Mouse (Mus musculus): ENCODE results near the gene Gm37240. TPM values are rescaled to one million over a fixed set of nuclear protein-coding genes. Genes with fewer than 3 reads are reported as not detected.
A peak's percentile ranks its signal among the peaks of the same experiment; 100 is the strongest.

Gm37240 gene
- polyA plus RNA-seq, 1 experiment from 2014 or later: 3.0 TPM

- no peak for DNase-seq (ENCODE audit: low spot score)
- 80% methylated on average over 7 of the region's 7 CpGs for WGBS
Observed at GRCm38 (mm10) chr3:85713936-85714709, 173.2 kb downstream of the Gm37240 start.

GRCm38 (mm10) chr3:85710695-85711094, 176.6 kb downstream of the Gm37240 start:
- peaks cover 8% of the 10 kb centered on the region; the same call in 1 of the 2 replicates for H3K4me1 ChIP-seq
- H3K4me3 ChIP-seq: no peak overlapping the region
- no peaks in the 10 kb centered on the region for H3K27me3 ChIP-seq (ENCODE audit: insufficient read depth, poor library complexity, severe bottlenecking)
- no peaks in the 10 kb centered on the region for H3K9me3 ChIP-seq
- no peak overlapping the region for H3K27ac ChIP-seq
- DNase-seq (ENCODE audit: low spot score): no peak
- H3K36me3 ChIP-seq: no peaks in the 10 kb centered on the region
- 25% methylated on average over 8 of the region's 8 CpGs for WGBS

More at GRCm38 (mm10) chr3:85713936-85714709, 173.2 kb downstream of the Gm37240 start:
- no peaks in the 10 kb centered on the region for H3K9me3 ChIP-seq
- peaks cover 8% of the 10 kb centered on the region; the same call in 1 of the 2 replicates for H3K4me1 ChIP-seq
- no peaks in the 10 kb centered on the region for H3K27me3 ChIP-seq (ENCODE audit: insufficient read depth, poor library complexity, severe bottlenecking)
- H3K4me3 ChIP-seq: no peak overlapping the region
- H3K36me3 ChIP-seq: no peaks in the 10 kb centered on the region
- no peak overlapping the region for H3K27ac ChIP-seq

- peak; percentile 72 for DNase-seq (ENCODE audit: low spot score)
- Histone ChIP-seq H3K36me3 (no peaks in the 10 kb centered on the region), H3K27me3 (ENCODE audit: insufficient read depth, poor library complexity, severe bottlenecking) (no peaks in the 10 kb centered on the region), H3K4me3 (no peak overlapping the region), H3K9me3 (no peaks in the 10 kb centered on the region), H3K4me1 (peaks cover 16% of the 10 kb centered on the region), H3K27ac (no peak overlapping the region)
- 42% methylated on average over 7 of the region's 7 CpGs for WGBS
Observed at GRCm38 (mm10) chr3:85707421-85707820, 179.9 kb downstream of the Gm37240 start.

GRCm38 (mm10) chr3:85703141-85703882, 184.0 kb downstream of the Gm37240 start:
- peak overlapping the region; percentile 37; the same call in 1 of the 2 replicates for H3K27ac ChIP-seq

GRCm38 (mm10) chr3:85698496-85698895, 188.8 kb downstream of the Gm37240 start:
- H3K27ac ChIP-seq: no peak overlapping the region
- no peaks in the 10 kb centered on the region for H3K27me3 ChIP-seq (ENCODE audit: insufficient read depth, poor library complexity, severe bottlenecking)
- H3K4me1 ChIP-seq: peaks cover 10% of the 10 kb centered on the region
- peak; percentile 62 for DNase-seq (ENCODE audit: low spot score)
- no peak overlapping the region for H3K4me3 ChIP-seq
- WGBS: 87% methylated on average over 4 of the region's 4 CpGs
- no peaks in the 10 kb centered on the region for H3K36me3 ChIP-seq
- no peaks in the 10 kb centered on the region for H3K9me3 ChIP-seq

More at GRCm38 (mm10) chr3:85703141-85703882, 184.0 kb downstream of the Gm37240 start:
- Histone ChIP-seq H3K4me1 (peaks cover 8% of the 10 kb centered on the region), H3K36me3 (no peaks in the 10 kb centered on the region), H3K27me3 (ENCODE audit: insufficient read depth, poor library complexity, severe bottlenecking) (no peaks in the 10 kb centered on the region), H3K9me3 (no peaks in the 10 kb centered on the region), H3K4me3 (no peak overlapping the region)
- WGBS: 53% methylated on average over 6 of the region's 6 CpGs
- peak; percentile 71 for DNase-seq (ENCODE audit: low spot score)

GRCm38 (mm10) chr3:85695056-85695455, 192.3 kb downstream of the Gm37240 start:
- Histone ChIP-seq H3K9me3 (no peaks in the 10 kb centered on the region), H3K27ac (no peak overlapping the region), H3K4me3 (no peak overlapping the region), H3K36me3 (no peaks in the 10 kb centered on the region), H3K27me3 (ENCODE audit: insufficient read depth, poor library complexity, severe bottlenecking) (no peaks in the 10 kb centered on the region), H3K4me1 (0 out of 2 replicates have a peak, but pooled peaks cover 3% of the 10 kb centered on the region)
- 84% methylated on average over 3 of the region's 3 CpGs for WGBS
- no peak for DNase-seq (ENCODE audit: low spot score)

- no peaks in the 10 kb centered on the region for H3K9me3 ChIP-seq
- WGBS: 45% methylated on average over 3 of the region's 3 CpGs
- H3K4me3 ChIP-seq: no peak overlapping the region
- no peaks in the 10 kb centered on the region for H3K27me3 ChIP-seq (ENCODE audit: insufficient read depth, poor library complexity, severe bottlenecking)
- peak; percentile 38 for DNase-seq (ENCODE audit: low spot score)
- H3K27ac ChIP-seq: no peak overlapping the region
- 0 out of 2 replicates have a peak, but pooled peaks cover 3% of the 10 kb centered on the region for H3K4me1 ChIP-seq
- H3K36me3 ChIP-seq: no peaks in the 10 kb centered on the region
Observed at GRCm38 (mm10) chr3:85693013-85693412, 194.3 kb downstream of the Gm37240 start.

GRCm38 (mm10) chr3:85691134-85691533, 196.2 kb downstream of the Gm37240 start:
- 0 out of 2 replicates have a peak, but pooled peaks cover 3% of the 10 kb centered on the region for H3K4me1 ChIP-seq
- no peak overlapping the region for H3K27ac ChIP-seq
- whole genome bisulfite sequencing: 79% methylated on average over 4 of the region's 4 CpGs
- H3K4me3 ChIP-seq: no peak overlapping the region
- H3K9me3 ChIP-seq: no peaks in the 10 kb centered on the region
- no peaks in the 10 kb centered on the region for H3K27me3 ChIP-seq (ENCODE audit: insufficient read depth, poor library complexity, severe bottlenecking)
- DNase-seq (ENCODE audit: low spot score): no peak
- no peaks in the 10 kb centered on the region for H3K36me3 ChIP-seq

GRCm38 (mm10) chr3:85688341-85688740, 199.0 kb downstream of the Gm37240 start:
- WGBS: 94% methylated on average over 14 of the region's 14 CpGs
- H3K9me3 ChIP-seq: no peaks in the 10 kb centered on the region
- H3K4me3 ChIP-seq: no peak overlapping the region
- DNase-seq (ENCODE audit: low spot score): peak; percentile 62
- H3K4me1 ChIP-seq: 0 out of 2 replicates have a peak, but pooled peaks cover 4% of the 10 kb centered on the region
- H3K36me3 ChIP-seq: no peaks in the 10 kb centered on the region
- H3K27me3 ChIP-seq (ENCODE audit: insufficient read depth, poor library complexity, severe bottlenecking): no peaks in the 10 kb centered on the region
- H3K27ac ChIP-seq: no peak overlapping the region

GRCm38 (mm10) chr3:85685271-85685670, 202.0 kb downstream of the Gm37240 start:
- peaks cover 10% of the 10 kb centered on the region; the same call in 1 of the 2 replicates for H3K4me1 ChIP-seq
- no peak for DNase-seq (ENCODE audit: low spot score)
- H3K9me3 ChIP-seq: no peaks in the 10 kb centered on the region
- no peaks in the 10 kb centered on the region for H3K36me3 ChIP-seq
- H3K4me3 ChIP-seq: no peak overlapping the region
- 84% methylated on average over 8 of the region's 8 CpGs for WGBS
- no peak overlapping the region for H3K27ac ChIP-seq
- no peaks in the 10 kb centered on the region for H3K27me3 ChIP-seq (ENCODE audit: insufficient read depth, poor library complexity, severe bottlenecking)

- no peaks in the 10 kb centered on the region for H3K9me3 ChIP-seq
- no peaks in the 10 kb centered on the region for H3K36me3 ChIP-seq
- no peak overlapping the region for H3K27ac ChIP-seq
- 87% methylated on average over 5 of the region's 5 CpGs for WGBS
- H3K4me3 ChIP-seq: no peak overlapping the region
- H3K4me1 ChIP-seq: peaks cover 17% of the 10 kb centered on the region; the same call in 1 of the 2 replicates
- DNase-seq (ENCODE audit: low spot score): no peak
- no peaks in the 10 kb centered on the region for H3K27me3 ChIP-seq (ENCODE audit: insufficient read depth, poor library complexity, severe bottlenecking)
Observed at GRCm38 (mm10) chr3:85683618-85684017, 203.7 kb downstream of the Gm37240 start.

GRCm38 (mm10) chr3:85681136-85681535, 206.2 kb downstream of the Gm37240 start:
- H3K4me1 ChIP-seq: peaks cover 26% of the 10 kb centered on the region; the same call in 1 of the 2 replicates
- no peaks in the 10 kb centered on the region for H3K36me3 ChIP-seq
- no peaks in the 10 kb centered on the region for H3K9me3 ChIP-seq
- WGBS: 82% methylated on average over 7 of the region's 7 CpGs
- H3K27ac ChIP-seq: no peak overlapping the region
- no peak overlapping the region for H3K4me3 ChIP-seq
- 0 out of 2 replicates have a peak, but pooled peaks cover 3% of the 10 kb centered on the region for H3K27me3 ChIP-seq (ENCODE audit: insufficient read depth, poor library complexity, severe bottlenecking)
- DNase-seq (ENCODE audit: low spot score): no peak

GRCm38 (mm10) chr3:85679960-85680359, 207.4 kb downstream of the Gm37240 start:
- no peaks in the 10 kb centered on the region for H3K9me3 ChIP-seq
- DNase-seq (ENCODE audit: low spot score): no peak
- H3K36me3 ChIP-seq: no peaks in the 10 kb centered on the region
- peaks cover 28% of the 10 kb centered on the region; the same call in 1 of the 2 replicates for H3K4me1 ChIP-seq
- WGBS: 82% methylated on average over 5 of the region's 5 CpGs
- peak overlapping the region; percentile 22; the same call in 1 of the 2 replicates for H3K27ac ChIP-seq
- H3K27me3 ChIP-seq (ENCODE audit: insufficient read depth, poor library complexity, severe bottlenecking): 0 out of 2 replicates have a peak, but pooled peaks cover 3% of the 10 kb centered on the region
- no peak overlapping the region for H3K4me3 ChIP-seq
